Mouse (Mus musculus) layer of hippocampus, adult 2 months (tissue): ENCODE measurements at regions not wholly inside any gene's neighbourhood (a gene's known extent, or its start where the extent isn't known, plus 50 kb on each side); places are given as distances from the start of the nearest gene placed in this dataset.

ENCODE experiments used
- DNase-seq, 2 experiments: peaks; one replicate each; pipeline ENCODE4 v3.0.0; 2022; ENCODE audit warnings: low spot score in 2 of 2
- H3K27ac ChIP-seq: fragments of 200-600 bp; 2 replicates; pipeline ENCODE4 v1.8.1; 2022
- H3K4me3 ChIP-seq: fragments of 200-600 bp; 2 replicates; pipeline ENCODE4 v1.8.1; 2022; ENCODE audit warnings: mild to moderate bottlenecking
- CTCF ChIP-seq: fragments of 200-600 bp; conservative IDR thresholded peaks from 2 replicates; pipeline ENCODE4 v1.8.1; 2022; ENCODE audit warnings: antibody characterized with exemption, mild to moderate bottlenecking, moderate library complexity
- microRNA-seq, 2 experiments: library from miRNA; unstranded; fragments of <30 nt; microRNA quantifications; one replicate each; pipeline ENCODE4 v1.2.0; 2021

GRCm38 (mm10) chr1:73079518-73079917, 63.8 kb upstream of the Tnp1 start:
- no peak for TF ChIP-seq CTCF
- DNase-seq = no peak
- Histone ChIP-seq H3K27ac (no peak overlapping the region), H3K4me3 (no peak overlapping the region)

- TF ChIP-seq CTCF = no peak
- no peak for DNase-seq
- no peak overlapping the region for H3K27ac ChIP-seq
- no peak overlapping the region for H3K4me3 ChIP-seq
Measured at GRCm38 (mm10) chr1:73077156-73077555, 61.4 kb upstream of the Tnp1 start.

- DNase-seq = no peak
- no peak for TF ChIP-seq CTCF
Measured at GRCm38 (mm10) chr1:73075699-73076373, 60.1 kb upstream of the Tnp1 start.

GRCm38 (mm10) chr1:73075159-73075558, 59.5 kb upstream of the Tnp1 start:
- no peak overlapping the region for H3K27ac ChIP-seq
- DNase-seq = no peak
- no peak overlapping the region for H3K4me3 ChIP-seq
- TF ChIP-seq CTCF = no peak

More at GRCm38 (mm10) chr1:73075699-73076373, 60.1 kb upstream of the Tnp1 start:
- Histone ChIP-seq H3K4me3 (no peak overlapping the region), H3K27ac (no peak overlapping the region)

GRCm38 (mm10) chr1:73074525-73074924, 58.8 kb upstream of the Tnp1 start:
- H3K4me3 ChIP-seq = no peak overlapping the region
- no peak for DNase-seq
- no peak for TF ChIP-seq CTCF
- H3K27ac ChIP-seq = no peak overlapping the region

- Histone ChIP-seq H3K27ac (no peak overlapping the region), H3K4me3 (no peak overlapping the region)
- DNase-seq = no peak
- TF ChIP-seq CTCF = no peak
Measured at GRCm38 (mm10) chr1:73072237-73072904, 56.7 kb upstream of the Tnp1 start.

GRCm38 (mm10) chr1:73070126-73070525, 54.4 kb upstream of the Tnp1 start:
- no peak for TF ChIP-seq CTCF
- Histone ChIP-seq H3K27ac (no peak overlapping the region), H3K4me3 (no peak overlapping the region)
- no peak for DNase-seq

Small RNA genes in the stretch of these regions (microRNA-seq; reads per million reads assigned to microRNA genes)
- gene Mir6351 = 0 reads per million in 2 experiments
